Mouse (Mus musculus) embryo, embryonic 9.5 days (tissue): ENCODE measurements around the gene Taf9.

ENCODE experiments used
- DNase-seq: peaks from one replicate; pipeline ENCODE4 v3.0.0-alpha.2; 2017; ENCODE audit errors: extremely low spot score

The Taf9 gene

GRCm38 (mm10) chr13:100651439-100652186 lies at the start of gene Taf9:
Taf9 (plus strand) TSS chr13:100651579.
- DNase-seq, result no peak

GRCm38 (mm10) chr13:100602239-100602902 lies 49.0 kb upstream of the Taf9 start:
- DNase-seq, result no peak

GRCm38 (mm10) chr13:100603031-100603737 lies 48.2 kb upstream of the Taf9 start:
- DNase-seq, result no peak

- no peak for DNase-seq
Measured at GRCm38 (mm10) chr13:100603738-100604095, 47.7 kb upstream of the Taf9 start.

GRCm38 (mm10) chr13:100605845-100606244 lies 45.5 kb upstream of the Taf9 start:
- DNase-seq, result no peak

GRCm38 (mm10) chr13:100607756-100608155 lies 43.6 kb upstream of the Taf9 start:
- no peak for DNase-seq

GRCm38 (mm10) chr13:100611266-100611665 lies 40.1 kb upstream of the Taf9 start:
- DNase-seq, result no peak

GRCm38 (mm10) chr13:100612251-100612650 lies 39.1 kb upstream of the Taf9 start:
- DNase-seq, result no peak

- no peak for DNase-seq
Measured at GRCm38 (mm10) chr13:100612903-100613302, 38.5 kb upstream of the Taf9 start.

- DNase-seq, result peak; percentile 40
Measured at GRCm38 (mm10) chr13:100616181-100617087, 34.9 kb upstream of the Taf9 start, which contains the start of gene Marveld2. Marveld2 (minus strand) TSS chr13:100616971.

- DNase-seq, result no peak
Measured at GRCm38 (mm10) chr13:100617583-100617982, 33.8 kb upstream of the Taf9 start.

- DNase-seq, result no peak
Measured at GRCm38 (mm10) chr13:100622241-100622640, 29.1 kb upstream of the Taf9 start.

GRCm38 (mm10) chr13:100634106-100634691 lies 17.2 kb upstream of the Taf9 start:
- no peak for DNase-seq

GRCm38 (mm10) chr13:100642471-100643209 lies 8.7 kb upstream of the Taf9 start:
- DNase-seq, result no peak

GRCm38 (mm10) chr13:100648223-100648622 lies 3.2 kb upstream of the Taf9 start:
- DNase-seq, result no peak

GRCm38 (mm10) chr13:100650550-100651438 lies 585 bp upstream of the Taf9 start, which contains the start of the genes Ak6 and Rad17:
Ak6 (plus strand) TSS chr13:100650979.
Rad17 (minus strand) TSS chr13:100651051.
- DNase-seq, result peak; percentile 94

- no peak for DNase-seq
Measured at GRCm38 (mm10) chr13:100658091-100658490, 6.7 kb downstream of the Taf9 start.

GRCm38 (mm10) chr13:100659864-100660456 lies 8.6 kb downstream of the Taf9 start:
- DNase-seq, result peak; percentile 54
